Comparison of ENCODE assay signal across 7 mouse cellular contexts in genomic region chr10:38965857-38966256, GRCm38 (mm10). TPM values are rescaled to one million over a fixed set of nuclear protein-coding genes. Genes with fewer than 3 reads are reported as not detected.
DNase-seq lines count a peak whose midpoint lies in the region; ATAC-seq lines count a peak whose summit lies in the region.

No protein-coding gene starts in this region.

- no peaks in the 10 kb centered on the region for H3K9me3 ChIP-seq in embryonic facial prominence, embryonic 14.5 days (ENCODE audit: control insufficient read depth, low read length)
- H3K9me3 ChIP-seq in liver, embryonic 11.5 days (ENCODE audit: control insufficient read depth, low read length): no peaks in the 10 kb centered on the region
- H3K9me3 ChIP-seq in neural tube, embryonic 13.5 days: no peaks in the 10 kb centered on the region

- no peaks in the 10 kb centered on the region for H3K27me3 ChIP-seq in embryonic facial prominence, embryonic 14.5 days (replicated peaks; ENCODE audit: control insufficient read depth, insufficient read depth, low read length)
- H3K27me3 ChIP-seq in liver, embryonic 11.5 days (replicated peaks; ENCODE audit: control insufficient read depth, insufficient read depth, low read length): no peaks in the 10 kb centered on the region
- H3K27me3 ChIP-seq in neural tube, embryonic 13.5 days: no peaks in the 10 kb centered on the region

- intact Hi-C loops in heart, postnatal 36 days (cut with DNase I): loop anchor here (2.0 to 5.0 kb wide), 3 partner anchors 41 to 85 kb away; no protein-coding TSS in a partner anchor

- H3K9ac ChIP-seq in embryonic facial prominence, embryonic 14.5 days (ENCODE audit: low read depth, low read length): peak overlapping the region; percentile 80
- no peak overlapping the region; the same call in 1 of the 2 replicates for H3K9ac ChIP-seq in liver, embryonic 11.5 days (ENCODE audit: low read depth, low read length)
- peak overlapping the region; percentile 71 for H3K9ac ChIP-seq in neural tube, embryonic 13.5 days

- WGBS in embryonic facial prominence, embryonic 14.5 days: 5% methylated on average over 10 of the region's 14 CpGs
- WGBS in liver, embryonic 11.5 days: 5% methylated on average over 14 of the region's 14 CpGs
- 3% methylated on average over 14 of the region's 14 CpGs for WGBS in neural tube, embryonic 13.5 days

- ATAC-seq in embryonic facial prominence, embryonic 14.5 days (ENCODE audit: low read depth): peak; percentile 34; the same call in 1 of the 2 replicates
- 0 out of 2 replicates have a peak, but pooled peaks have one; percentile 31 for ATAC-seq in liver, embryonic 11.5 days (replicated peaks; ENCODE audit: low FRiP score)
- ATAC-seq in neural tube, embryonic 13.5 days (ENCODE audit: low read depth): peak; percentile 30; the same call in 1 of the 2 replicates

- peaks cover 27% of the 10 kb centered on the region for H3K4me1 ChIP-seq in embryonic facial prominence, embryonic 14.5 days (ENCODE audit: control insufficient read depth, insufficient read depth, low read length)
- H3K4me1 ChIP-seq in liver, embryonic 11.5 days (replicated peaks; ENCODE audit: control insufficient read depth, insufficient read depth, low read length): no peaks in the 10 kb centered on the region
- H3K4me1 ChIP-seq in neural tube, embryonic 13.5 days (replicated peaks): peaks cover 13% of the 10 kb centered on the region

- H3K4me3 ChIP-seq in embryonic facial prominence, embryonic 14.5 days (ENCODE audit: low read depth, low read length): peak overlapping the region; percentile 61
- peak overlapping the region; percentile 41 for H3K4me3 ChIP-seq in liver, embryonic 11.5 days (ENCODE audit: low read depth, low read length)
- peak overlapping the region; percentile 48 for H3K4me3 ChIP-seq in neural tube, embryonic 13.5 days

- DNase-seq in right cerebral cortex, postnatal 14 days: peak; percentile 13
- DNase-seq in right cerebral cortex, adult 2 months (ENCODE audit: low spot score in 2 of 2): no peak
- DNase-seq in embryonic facial prominence, embryonic 14.5 days (ENCODE audit: low spot score): no peak
- peak; percentile 53 to 60 for DNase-seq in heart, postnatal 36 days
- no peak for DNase-seq in liver, embryonic 11.5 days (ENCODE audit: low spot score)
- DNase-seq in Muller cell, postnatal 12 days (ENCODE audit: inconsistent ontology term): no peak

- peak overlapping the region; percentile 66 for H3K4me2 ChIP-seq in embryonic facial prominence, embryonic 14.5 days (ENCODE audit: low read depth, low read length)
- peak overlapping the region; percentile 68 for H3K4me2 ChIP-seq in liver, embryonic 11.5 days
- peak overlapping the region; percentile 67 for H3K4me2 ChIP-seq in neural tube, embryonic 13.5 days

- H3K36me3 ChIP-seq in embryonic facial prominence, embryonic 14.5 days (ENCODE audit: control insufficient read depth, insufficient read depth, low read length): 0 out of 2 replicates have a peak, but pooled peaks cover 3% of the 10 kb centered on the region
- no peaks in the 10 kb centered on the region for H3K36me3 ChIP-seq in liver, embryonic 11.5 days (ENCODE audit: control insufficient read depth, insufficient read depth, low read length)
- H3K36me3 ChIP-seq in neural tube, embryonic 13.5 days: no peaks in the 10 kb centered on the region

- peak overlapping the region; percentile 92 for H3K27ac ChIP-seq in embryonic facial prominence, embryonic 14.5 days (replicated peaks; ENCODE audit: low read depth, low read length)
- H3K27ac ChIP-seq in liver, embryonic 11.5 days (ENCODE audit: low read depth, low read length): no peak overlapping the region
- peak overlapping the region; percentile 74 for H3K27ac ChIP-seq in neural tube, embryonic 13.5 days (replicated peaks)

RNA-seq across cellular contexts. Expression of gene Lama4, which starts 0.5 kb away (rescaled TPM):
- 106 and 117 TPM in 2 replicates for polyA plus RNA-seq in embryonic facial prominence, embryonic 14.5 days (2014; fragmentation: Nextera tagmentation; extraction: Ambion mirVana)
- 10 to 100 TPM; 65.8 to 75.2 TPM for total RNA-seq in heart, postnatal 36 days (2021)
- polyA plus RNA-seq in liver, embryonic 11.5 days (2014; fragmentation: Nextera tagmentation; extraction: Ambion mirVana): 6.1 and 7.0 TPM in 2 replicates
- 33.3 and 36.7 TPM in 2 replicates for polyA plus RNA-seq in neural tube, embryonic 13.5 days (2015; fragmentation: Nextera tagmentation; extraction: Ambion mirVana)

Comparison
In these comparisons a context has a peak if more than half of its experiments do, and no peak if none do; other contexts are left out.
1. DNase-seq: peak in right cerebral cortex, postnatal 14 days (single experiment) and heart, postnatal 36 days (2 of 2); none in right cerebral cortex, adult 2 months (0 of 2), embryonic facial prominence, embryonic 14.5 days (single experiment), liver, embryonic 11.5 days (single experiment) and Muller cell, postnatal 12 days (single experiment).
2. Peak in every context shown above with its lines, with median percentiles within 50 percentile points of each other: ATAC-seq, H3K4me2 ChIP-seq and H3K4me3 ChIP-seq.